Mouse (Mus musculus) MEL (cell line): ENCODE results near the gene Trp53bp1.

Experiments
- E2F4 ChIP-seq: IDR thresholded peaks from 2 replicates; pipeline ENCODE4 v1.6.1; 2011; ENCODE audit warnings: low read depth, low read length, improper control_type of control experiment, borderline replicate concordance
- EP300 ChIP-seq, 2 experiments: IDR thresholded peaks; 2 replicates each; pipeline ENCODE4 v1.6.1; 2011; ENCODE audit warnings: improper control_type of control experiment in 2 of 2, low read length in 2 of 2, low read depth in 1 of 2, mild to moderate bottlenecking in 1 of 2
- GABPA ChIP-seq: IDR thresholded peaks from 2 replicates; pipeline ENCODE4 v1.6.1; 2012; ENCODE audit warnings: low read depth, mild to moderate bottlenecking, inconsistent platforms, low read length, improper control_type of control experiment, moderate library complexity
- HCFC1 ChIP-seq: IDR thresholded peaks from 2 replicates; pipeline ENCODE4 v1.6.1; 2012; ENCODE audit warnings: low read depth, mild to moderate bottlenecking, inconsistent platforms, low read length, improper control_type of control experiment, moderate library complexity
- MAFK ChIP-seq: IDR thresholded peaks from 2 replicates; pipeline ENCODE4 v1.6.1; 2011; ENCODE audit warnings: low read depth, mild to moderate bottlenecking, low read length, improper control_type of control experiment, borderline replicate concordance
- NRF1 ChIP-seq: IDR thresholded peaks from 2 replicates; pipeline ENCODE4 v1.6.1; 2014; ENCODE audit warnings: low read depth, mild to moderate bottlenecking, inconsistent platforms, low read length, improper control_type of control experiment, moderate library complexity; ENCODE audit not compliant: poor library complexity, insufficient read depth, severe bottlenecking
- POLR2A ChIP-seq, 2 experiments: IDR thresholded peaks; 2 replicates each; pipeline ENCODE4 v1.6.1; 2011 to 2012; ENCODE audit warnings: low read length in 2 of 2, mild to moderate bottlenecking in 2 of 2, control low read depth in 1 of 2, improper control_type of control experiment in 1 of 2, low read depth in 1 of 2, moderate library complexity in 1 of 2; ENCODE audit not compliant: control insufficient read depth in 1 of 2, insufficient read depth in 1 of 2, poor library complexity in 1 of 2
- TCF12 ChIP-seq: IDR thresholded peaks from 2 replicates; pipeline ENCODE4 v1.6.1; 2014; ENCODE audit warnings: low read depth, mild to moderate bottlenecking, inconsistent platforms, low read length, improper control_type of control experiment, moderate library complexity

GRCm38 (mm10) chr2:121184142-121184541 lies 87.1 kb downstream of the Trp53bp1 start:
- no peak for TF ChIP-seq EP300 (IDR thresholded peaks at IDR 0.05; ENCODE audit: low read depth in 1 of 2, low read length in 2 of 2)
- no peak for TF ChIP-seq TCF12
- no peak for TF ChIP-seq HCFC1
- TF ChIP-seq GABPA: no peak
- no peak for TF ChIP-seq MAFK
- TF ChIP-seq NRF1: no peak
- no peak for TF ChIP-seq E2F4
- no peak for TF ChIP-seq POLR2A (IDR thresholded peaks at IDR 0.05; ENCODE audit: control insufficient read depth in 1 of 2, insufficient read depth in 1 of 2, low read depth in 1 of 2, low read length in 2 of 2, poor library complexity in 1 of 2)
